Mouse (Mus musculus): ENCODE results near the gene Ocel1. TPM values are rescaled to one million over a fixed set of nuclear protein-coding genes. Genes with fewer than 3 reads are reported as not detected.
A peak's percentile ranks its signal among the peaks of the same experiment; 100 is the strongest.

Gene Ocel1
- polyA plus RNA-seq, 1 experiment from 2014 or later = 7.4 TPM

GRCm38 (mm10) chr8:71406099-71407015, 35.3 kb downstream of the Ocel1 start:
- peak; percentile 50 for ATAC-seq (ENCODE audit: low FRiP score, low read depth)
- H3K27me3 ChIP-seq = no peaks in the 10 kb centered on the region
- peak overlapping the region; percentile 39 for H3K9ac ChIP-seq
- H3K9me3 ChIP-seq = no peaks in the 10 kb centered on the region
- peaks cover 20% of the 10 kb centered on the region for H3K4me1 ChIP-seq (replicated peaks)
- H3K4me3 ChIP-seq = peak overlapping the region; percentile 49
- H3K36me3 ChIP-seq = 0 out of 2 replicates have a peak, but pooled peaks cover 4% of the 10 kb centered on the region
- no peak overlapping the region for H3K27ac ChIP-seq (replicated peaks)
- under 1% methylated on average over 55 of the region's 55 CpGs for WGBS
- peak overlapping the region; percentile 98 for H3K4me2 ChIP-seq

GRCm38 (mm10) chr8:71407441-71407840, 36.3 kb downstream of the Ocel1 start:
- H3K9me3 ChIP-seq = no peaks in the 10 kb centered on the region
- H3K9ac ChIP-seq = no peak overlapping the region
- 0 out of 2 replicates have a peak, but pooled peaks cover 4% of the 10 kb centered on the region for H3K36me3 ChIP-seq
- H3K27me3 ChIP-seq = no peaks in the 10 kb centered on the region
- H3K4me1 ChIP-seq (replicated peaks) = peaks cover 20% of the 10 kb centered on the region
- ATAC-seq (ENCODE audit: low FRiP score, low read depth) = no peak
- H3K4me2 ChIP-seq = no peak overlapping the region
- H3K27ac ChIP-seq (replicated peaks) = no peak overlapping the region
- WGBS = 95% methylated on average over 14 of the region's 14 CpGs
- no peak overlapping the region for H3K4me3 ChIP-seq

- Histone ChIP-seq H3K36me3 (0 out of 2 replicates have a peak, but pooled peaks cover 2% of the 10 kb centered on the region), H3K27ac (replicated peaks) (no peak overlapping the region), H3K4me3 (no peak overlapping the region), H3K9ac (no peak overlapping the region), H3K9me3 (no peaks in the 10 kb centered on the region), H3K27me3 (no peaks in the 10 kb centered on the region), H3K4me1 (replicated peaks) (peaks cover 20% of the 10 kb centered on the region), H3K4me2 (no peak overlapping the region)
- ATAC-seq (ENCODE audit: low FRiP score, low read depth) = no peak
- WGBS = 97% methylated on average over 4 of the region's 4 CpGs
Observed at GRCm38 (mm10) chr8:71408231-71408630, 37.1 kb downstream of the Ocel1 start.

GRCm38 (mm10) chr8:71411535-71412273, 40.6 kb downstream of the Ocel1 start:
- peaks cover 4% of the 10 kb centered on the region for H3K4me1 ChIP-seq (replicated peaks)
- WGBS = 51% methylated on average over 11 of the region's 11 CpGs

GRCm38 (mm10) chr8:71422121-71422520, 51.0 kb downstream of the Ocel1 start:
- H3K27ac ChIP-seq (replicated peaks) = no peak overlapping the region
- H3K27me3 ChIP-seq = no peaks in the 10 kb centered on the region
- no peak overlapping the region for H3K9ac ChIP-seq
- ATAC-seq (ENCODE audit: low FRiP score, low read depth) = no peak
- H3K4me3 ChIP-seq = no peak overlapping the region
- no peaks in the 10 kb centered on the region for H3K9me3 ChIP-seq
- H3K4me1 ChIP-seq (replicated peaks) = no peaks in the 10 kb centered on the region
- H3K4me2 ChIP-seq = no peak overlapping the region
- no peaks in the 10 kb centered on the region for H3K36me3 ChIP-seq

More at GRCm38 (mm10) chr8:71411535-71412273, 40.6 kb downstream of the Ocel1 start:
- H3K27me3 ChIP-seq = 0 out of 2 replicates have a peak, but pooled peaks cover 2% of the 10 kb centered on the region
- no peaks in the 10 kb centered on the region for H3K9me3 ChIP-seq
- H3K9ac ChIP-seq = no peak overlapping the region
- H3K27ac ChIP-seq (replicated peaks) = no peak overlapping the region
- no peak overlapping the region for H3K4me3 ChIP-seq
- no peaks in the 10 kb centered on the region for H3K36me3 ChIP-seq
- H3K4me2 ChIP-seq = no peak overlapping the region
- ATAC-seq (ENCODE audit: low FRiP score, low read depth) = no peak

Other genes with a start within 250 kb of the Ocel1 start
- gene Myo9b, start 98.6 kb upstream of the Ocel1 start, polyA plus RNA-seq (2015; fragmentation: Nextera tagmentation; extraction: Ambion mirVana) = 17.3 and 17.9 TPM in 2 replicates
- 62.6 and 64.5 TPM in 2 replicates for gene Haus8, start 98.4 kb upstream of the Ocel1 start, polyA plus RNA-seq (2015; fragmentation: Nextera tagmentation; extraction: Ambion mirVana)
- 113 TPM in 2 replicates for gene Use1, start 4.5 kb upstream of the Ocel1 start, polyA plus RNA-seq (2015; fragmentation: Nextera tagmentation; extraction: Ambion mirVana)
- 29.3 and 31.4 TPM in 2 replicates for gene Nr2f6, start 10.7 kb downstream of the Ocel1 start, polyA plus RNA-seq (2015; fragmentation: Nextera tagmentation; extraction: Ambion mirVana)
- 7.6 and 7.7 TPM in 2 replicates for gene Ushbp1, start 24.5 kb downstream of the Ocel1 start, polyA plus RNA-seq (2015; fragmentation: Nextera tagmentation; extraction: Ambion mirVana)
- 96.4 and 99.4 TPM in 2 replicates for gene Babam1, start 25.6 kb downstream of the Ocel1 start, polyA plus RNA-seq (2015; fragmentation: Nextera tagmentation; extraction: Ambion mirVana)
- 11.0 and 11.3 TPM in 2 replicates for gene Ankle1, start 34.7 kb downstream of the Ocel1 start, polyA plus RNA-seq (2015; fragmentation: Nextera tagmentation; extraction: Ambion mirVana)
- gene Abhd8, start 92.4 kb downstream of the Ocel1 start, polyA plus RNA-seq (2015; fragmentation: Nextera tagmentation; extraction: Ambion mirVana) = 183 and 195 TPM in 2 replicates
- 172 and 189 TPM in 2 replicates for gene Mrpl34, start 93.7 kb downstream of the Ocel1 start, polyA plus RNA-seq (2015; fragmentation: Nextera tagmentation; extraction: Ambion mirVana)
- 217 and 231 TPM in 2 replicates for gene Dda1, start 97.9 kb downstream of the Ocel1 start, polyA plus RNA-seq (2015; fragmentation: Nextera tagmentation; extraction: Ambion mirVana)
- 7.7 and 8.6 TPM in 2 replicates for gene Ano8, start 114.7 kb downstream of the Ocel1 start, polyA plus RNA-seq (2015; fragmentation: Nextera tagmentation; extraction: Ambion mirVana)
- gene Gtpbp3, start 116.8 kb downstream of the Ocel1 start, polyA plus RNA-seq (2015; fragmentation: Nextera tagmentation; extraction: Ambion mirVana) = 12.0 and 15.3 TPM in 2 replicates
- 9.5 and 10.9 TPM in 2 replicates for gene Plvap, start 140.5 kb downstream of the Ocel1 start, polyA plus RNA-seq (2015; fragmentation: Nextera tagmentation; extraction: Ambion mirVana)
- gene Ccdc194, start 154.4 kb downstream of the Ocel1 start, polyA plus RNA-seq (2015; fragmentation: Nextera tagmentation; extraction: Ambion mirVana) = 0.31 and 0.41 TPM in 2 replicates
- 11.3 and 19.5 TPM in 2 replicates for gene Bst2, start 166.2 kb downstream of the Ocel1 start, polyA plus RNA-seq (2015; fragmentation: Nextera tagmentation; extraction: Ambion mirVana)
- 60.3 and 61.7 TPM in 2 replicates for gene Mvb12a, start 171.6 kb downstream of the Ocel1 start, polyA plus RNA-seq (2015; fragmentation: Nextera tagmentation; extraction: Ambion mirVana)
- 0.21 and 0.38 TPM in 2 replicates for gene Tmem221, start 187.6 kb downstream of the Ocel1 start, polyA plus RNA-seq (2015; fragmentation: Nextera tagmentation; extraction: Ambion mirVana)
- 0.06 and 0.08 TPM in 2 replicates for gene Nxnl1, start 195.3 kb downstream of the Ocel1 start, polyA plus RNA-seq (2015; fragmentation: Nextera tagmentation; extraction: Ambion mirVana)
- gene Slc27a1, start 197.6 kb downstream of the Ocel1 start, polyA plus RNA-seq (2015; fragmentation: Nextera tagmentation; extraction: Ambion mirVana) = 83.9 and 87.4 TPM in 2 replicates
- gene Pgls, start 220.9 kb downstream of the Ocel1 start, polyA plus RNA-seq (2015; fragmentation: Nextera tagmentation; extraction: Ambion mirVana) = 224 and 233 TPM in 2 replicates
- 6.5 and 8.9 TPM in 2 replicates for gene Fam129c, start 226.3 kb downstream of the Ocel1 start, polyA plus RNA-seq (2015; fragmentation: Nextera tagmentation; extraction: Ambion mirVana)
- 65.6 and 78.2 TPM in 2 replicates for gene Colgalt1, start 239.7 kb downstream of the Ocel1 start, polyA plus RNA-seq (2015; fragmentation: Nextera tagmentation; extraction: Ambion mirVana)

All from hindbrain, embryonic 15.5 days (tissue).